Mouse (Mus musculus) liver, embryonic 14.5 days (tissue): ENCODE data around the gene Egfr.

Source experiments
- CTCF ChIP-seq: IDR thresholded peaks from 2 replicates; pipeline ENCODE4 v1.5.1; 2016; ENCODE audit warnings: antibody characterized with exemption, low read depth, control low read depth
- EP300 ChIP-seq: IDR thresholded peaks from 2 replicates; pipeline ENCODE4 v1.6.1; 2016; ENCODE audit warnings: antibody characterized with exemption, low read depth

GRCm38 (mm10) chr11:16956115-16956862, 204.3 kb downstream of the Egfr start:
- TF ChIP-seq CTCF (no peak), EP300 (no peak)
